Mouse (Mus musculus): ENCODE measurements around the gene Rhbdd3.

DNA sequence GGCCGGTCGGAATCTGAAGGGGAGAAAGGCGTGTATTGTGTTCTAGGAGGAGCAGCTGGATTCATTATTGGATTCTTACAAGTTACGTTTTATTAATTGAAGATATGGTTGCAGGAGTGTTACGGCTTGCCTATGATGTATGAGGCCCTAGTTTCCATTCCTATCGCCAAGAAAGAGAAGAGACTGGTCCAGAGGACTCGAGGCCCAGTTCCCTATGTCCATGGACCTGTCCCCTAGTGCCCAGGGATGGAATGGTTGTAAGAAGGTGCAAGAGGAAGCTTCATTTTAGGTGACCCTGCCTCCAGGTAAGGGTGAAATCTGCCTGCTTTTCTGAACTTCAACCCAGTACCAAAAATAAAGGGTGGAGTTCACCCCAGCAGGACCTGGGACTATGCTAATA is 1.6 kb downstream of the Rhbdd3 start:
- TF ChIP-seq POLR2A (IDR thresholded peaks at IDR 0.05; ENCODE audit: borderline replicate concordance, extremely low read depth, low read depth, low read length), result no peak
- no peak for TF ChIP-seq CTCF (IDR thresholded peaks at IDR 0.05; ENCODE audit: insufficient read depth, low read length)

Measured in lung, adult 2 months (tissue).